Mouse (Mus musculus): ENCODE results near the gene Dpm2.

The Dpm2 gene

DNA sequence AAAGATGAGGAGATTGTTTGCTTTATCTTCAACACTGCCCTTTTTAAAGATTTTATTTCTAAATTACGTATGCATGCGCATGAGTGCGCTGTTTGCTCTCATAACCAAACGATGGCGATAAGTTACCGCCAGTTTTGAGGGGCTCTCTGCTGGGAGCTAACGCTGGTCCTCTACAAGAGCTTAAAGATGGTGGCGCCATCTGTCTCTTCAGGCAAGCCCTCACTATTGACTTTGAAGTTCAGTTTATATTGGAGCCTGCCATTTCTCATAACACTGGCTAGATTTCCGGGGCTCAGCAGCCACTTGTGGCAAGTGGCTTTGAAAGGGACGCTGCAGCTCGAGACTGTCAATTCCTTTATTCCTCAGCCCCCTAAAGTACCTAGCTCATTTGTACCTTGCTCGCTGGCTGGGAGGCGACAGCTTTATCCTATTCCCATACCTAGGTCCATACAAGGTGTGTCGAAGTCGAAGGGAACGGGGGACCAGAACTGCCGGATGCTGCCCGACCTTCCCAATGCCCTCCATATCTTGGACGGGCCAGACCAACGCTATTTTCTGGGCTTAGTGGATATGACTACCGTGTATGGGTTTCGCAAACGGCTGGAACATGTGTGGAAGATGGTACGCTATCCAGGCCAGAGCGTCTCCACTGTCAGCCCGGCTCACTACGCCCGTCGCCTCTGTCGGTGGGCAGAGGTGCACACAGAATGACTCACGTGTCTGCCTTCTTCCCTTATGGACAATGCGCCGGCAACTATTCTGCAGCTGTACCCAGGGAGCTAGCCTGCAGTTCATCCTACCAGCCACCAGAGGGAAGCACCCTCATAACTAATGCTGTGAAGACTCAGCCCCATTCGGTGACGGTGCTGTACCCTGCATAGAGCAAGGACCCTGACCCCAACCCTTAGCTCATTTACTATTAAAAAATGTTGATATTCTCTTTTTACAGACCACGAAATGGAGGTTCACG, 12.5 kb downstream of the Dpm2 start:
- no peak for DNase-seq (ENCODE audit: extremely low spot score, low read depth, low spot score)

DNA sequence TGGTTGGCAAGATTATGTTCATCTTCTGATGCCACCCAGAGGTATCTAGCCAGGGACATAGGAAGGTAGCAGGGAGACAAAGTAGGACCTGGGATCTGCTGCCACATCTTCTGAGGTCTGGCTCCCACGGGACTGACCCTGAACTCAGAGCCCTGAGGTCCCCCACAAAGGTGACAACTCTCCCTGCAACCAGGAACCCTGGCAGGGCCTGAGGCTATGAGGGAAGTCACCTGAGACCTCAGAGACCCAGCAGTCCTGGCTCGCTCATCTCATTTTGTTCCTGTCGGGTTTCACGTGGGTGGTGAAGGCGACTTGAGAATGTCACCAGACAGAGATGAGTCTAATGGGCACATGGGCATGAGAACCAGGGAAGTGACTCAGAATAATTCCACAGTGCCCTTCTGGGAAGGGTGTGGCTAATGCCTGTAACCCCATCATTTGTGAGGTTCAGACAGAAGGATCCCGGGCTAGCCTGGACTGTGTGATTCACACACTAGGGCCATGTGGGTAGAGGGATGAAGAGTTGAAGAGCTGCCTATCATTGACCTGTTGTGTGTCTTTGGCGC, 14.6 kb downstream of the Dpm2 start:
- DNase-seq (ENCODE audit: extremely low spot score, low read depth, low spot score): no peak

GRCm38 (mm10) chr2:32586871-32587351, 16.3 kb downstream of the Dpm2 start, which contains the start of gene St6galnac4:
TSS of gene St6galnac4 (plus strand) at chr2:32587095.
- no peak for DNase-seq (ENCODE audit: extremely low spot score, low read depth, low spot score)

DNA sequence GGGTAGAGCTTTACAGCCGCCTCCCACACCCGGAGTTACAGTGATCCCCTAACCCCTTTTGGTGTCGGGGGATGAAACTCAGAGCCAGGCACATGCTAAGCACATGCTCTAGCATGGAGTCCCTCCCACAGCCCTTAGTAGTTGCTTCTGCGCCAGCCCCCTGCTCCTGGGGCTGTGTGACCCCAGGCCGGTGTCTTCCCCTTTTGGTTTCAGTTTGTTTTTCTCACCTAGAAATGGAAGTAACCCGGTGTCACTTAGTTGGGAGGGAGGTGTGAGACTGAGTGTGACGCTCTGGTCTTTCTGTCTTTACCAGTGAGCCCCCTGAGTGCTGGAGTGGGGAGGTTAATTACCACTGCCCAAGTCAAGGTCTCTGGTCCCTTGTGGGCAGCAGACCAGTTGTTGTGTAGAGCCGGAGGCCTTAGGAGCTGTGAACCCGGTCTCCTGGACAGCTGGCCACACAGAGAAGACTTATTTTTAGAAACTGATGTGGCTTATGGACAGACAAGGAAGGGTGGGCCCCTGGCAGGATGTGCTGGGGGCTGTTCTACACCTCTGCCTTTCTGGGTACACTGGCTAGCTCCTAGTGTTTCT, 17.2 kb downstream of the Dpm2 start:
- no peak for DNase-seq (ENCODE audit: extremely low spot score, low read depth, low spot score)

DNA sequence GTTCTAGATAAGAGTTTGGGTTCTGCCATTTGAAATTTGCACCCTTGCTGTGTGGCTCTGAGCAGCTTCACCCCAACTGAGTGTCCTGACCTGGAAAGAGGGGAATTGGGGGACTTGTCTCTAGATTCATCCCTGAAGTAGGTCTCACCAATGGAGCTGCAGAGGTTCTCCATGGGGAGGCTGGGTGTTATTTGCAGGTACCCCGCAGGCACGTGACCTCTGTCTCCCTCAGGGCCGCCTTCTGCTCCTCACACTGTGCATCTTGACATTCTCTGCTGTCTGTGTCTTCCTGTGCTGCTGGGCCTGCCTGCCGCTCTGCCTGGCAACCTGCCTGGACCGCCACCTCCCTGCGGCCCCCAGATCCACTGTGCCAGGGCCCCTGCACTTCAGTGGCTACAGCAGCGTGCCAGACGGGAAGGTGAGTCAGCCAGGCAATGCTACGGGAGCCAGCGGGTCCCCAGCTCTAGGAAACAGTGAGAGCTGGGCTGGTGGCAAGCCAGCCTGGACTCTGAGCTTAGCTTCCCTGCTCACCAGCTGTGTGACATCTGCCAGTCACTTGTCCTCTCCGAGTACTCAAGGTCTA, 18.6 kb downstream of the Dpm2 start:
- DNase-seq (ENCODE audit: extremely low spot score, low read depth, low spot score): no peak

DNA sequence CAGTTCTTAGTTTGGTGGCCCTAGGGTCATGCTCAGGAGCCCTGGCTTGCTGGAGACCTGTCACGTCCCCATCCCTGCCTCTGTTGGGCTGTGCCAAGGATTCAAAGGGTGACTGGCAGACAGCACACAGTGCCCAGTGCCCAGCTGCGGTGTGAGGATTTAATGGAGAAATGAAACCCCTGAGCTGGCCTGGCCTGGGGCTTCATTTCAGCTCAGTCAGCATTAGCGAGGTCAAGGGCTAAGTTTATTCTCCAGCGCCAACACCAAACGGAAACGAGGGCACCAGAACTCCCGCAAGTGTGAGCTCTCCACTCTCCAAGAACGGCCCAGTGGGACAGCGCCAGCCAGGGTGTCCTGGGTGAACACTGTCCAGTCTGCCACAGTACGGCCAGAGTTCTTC, 19.6 kb downstream of the Dpm2 start:
- DNase-seq (ENCODE audit: extremely low spot score, low read depth, low spot score): no peak

- DNase-seq (ENCODE audit: extremely low spot score, low read depth, low spot score): no peak
Observed at GRCm38 (mm10) chr2:32591249-32591648, 20.6 kb downstream of the Dpm2 start.

DNA sequence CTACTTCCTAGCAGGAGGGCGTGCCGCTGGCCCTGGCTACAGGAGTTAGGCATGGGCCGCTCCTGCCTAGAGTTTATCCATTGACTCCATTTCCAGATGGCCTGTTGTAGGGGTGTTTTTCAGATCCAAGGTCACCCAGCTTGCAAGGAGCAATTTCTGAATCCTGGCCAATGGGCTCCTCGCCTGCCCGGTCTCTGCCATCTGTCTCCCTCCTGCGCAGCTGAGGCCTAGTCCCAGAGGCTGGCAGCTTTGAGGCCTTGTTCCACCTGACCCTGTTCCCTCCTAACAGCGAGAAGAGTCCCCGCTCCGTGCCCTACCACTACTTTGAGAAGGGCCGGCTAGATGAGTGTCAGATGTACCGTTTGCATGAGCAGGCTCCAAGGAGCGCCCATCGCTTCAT, 26.1 kb downstream of the Dpm2 start:
- DNase-seq (ENCODE audit: extremely low spot score, low read depth, low spot score): no peak

DNA sequence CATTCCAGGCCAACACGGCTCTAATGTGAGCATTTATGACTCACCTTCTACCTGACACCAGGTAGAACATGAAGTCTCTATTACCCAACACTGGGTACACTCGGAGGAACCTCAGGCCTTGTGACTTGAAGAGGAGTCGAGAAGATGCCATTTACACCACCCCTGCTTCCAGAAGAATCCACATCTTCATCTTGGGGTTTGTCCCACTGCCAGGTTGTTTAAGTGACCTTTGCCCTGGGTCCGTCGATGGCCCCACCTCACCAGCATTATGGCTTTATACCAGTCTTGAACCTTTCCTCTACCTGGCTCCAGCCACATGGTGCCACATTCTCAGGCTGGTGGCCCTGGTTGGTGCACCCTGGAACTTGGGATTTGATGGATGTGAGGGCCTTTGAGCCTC, 26.6 kb downstream of the Dpm2 start:
- no peak for DNase-seq (ENCODE audit: extremely low spot score, low read depth, low spot score)

DNA sequence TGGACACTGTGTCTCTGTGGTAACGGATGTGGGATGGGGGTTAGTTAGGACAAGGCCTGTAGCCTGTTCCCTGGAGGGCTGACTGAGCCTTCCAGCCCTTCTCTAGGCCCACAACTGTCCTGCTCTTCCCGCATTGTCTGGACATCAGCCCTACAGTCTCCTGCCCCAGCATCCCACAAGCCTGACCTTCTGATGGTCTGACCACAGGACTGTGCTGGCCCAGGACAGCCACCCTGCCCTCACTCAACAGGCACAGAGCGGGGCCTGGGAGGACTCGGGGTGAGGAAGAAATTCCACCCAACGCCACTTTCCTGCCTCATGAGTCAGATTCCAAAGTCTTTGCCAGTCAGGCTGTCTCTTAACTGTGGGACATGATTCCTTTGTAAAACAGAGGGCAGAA, 27.0 kb downstream of the Dpm2 start:
- no peak for DNase-seq (ENCODE audit: extremely low spot score, low read depth, low spot score)

- DNase-seq (ENCODE audit: extremely low spot score, low read depth, low spot score): no peak
Observed at GRCm38 (mm10) chr2:32598506-32598905, 27.8 kb downstream of the Dpm2 start.

DNA sequence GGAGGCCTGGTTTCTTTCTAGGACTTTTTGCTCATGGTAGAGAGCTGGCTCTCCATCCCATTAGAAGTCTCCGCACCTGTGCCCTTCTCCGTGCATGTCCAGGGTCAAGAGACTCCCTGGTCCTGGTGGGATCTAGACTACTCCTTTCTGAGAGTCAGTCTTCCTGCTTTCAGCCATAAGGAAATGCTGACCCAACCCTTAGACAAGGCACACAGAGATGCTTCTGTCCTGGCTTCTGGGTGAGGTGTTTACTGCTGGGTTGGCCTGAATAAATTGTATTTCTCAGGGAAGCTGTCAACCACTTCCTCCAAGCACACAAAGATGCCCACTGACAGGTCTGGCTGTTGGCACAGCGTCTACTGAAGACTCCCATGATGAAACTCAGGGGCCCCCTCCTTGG, 28.8 kb downstream of the Dpm2 start, which contains the start of gene St6galnac6:
Gene St6galnac6 (plus strand): TSS at position 301 of the 400 bp plus-strand sequence.
- no peak for DNase-seq (ENCODE audit: extremely low spot score, low read depth, low spot score)

DNA sequence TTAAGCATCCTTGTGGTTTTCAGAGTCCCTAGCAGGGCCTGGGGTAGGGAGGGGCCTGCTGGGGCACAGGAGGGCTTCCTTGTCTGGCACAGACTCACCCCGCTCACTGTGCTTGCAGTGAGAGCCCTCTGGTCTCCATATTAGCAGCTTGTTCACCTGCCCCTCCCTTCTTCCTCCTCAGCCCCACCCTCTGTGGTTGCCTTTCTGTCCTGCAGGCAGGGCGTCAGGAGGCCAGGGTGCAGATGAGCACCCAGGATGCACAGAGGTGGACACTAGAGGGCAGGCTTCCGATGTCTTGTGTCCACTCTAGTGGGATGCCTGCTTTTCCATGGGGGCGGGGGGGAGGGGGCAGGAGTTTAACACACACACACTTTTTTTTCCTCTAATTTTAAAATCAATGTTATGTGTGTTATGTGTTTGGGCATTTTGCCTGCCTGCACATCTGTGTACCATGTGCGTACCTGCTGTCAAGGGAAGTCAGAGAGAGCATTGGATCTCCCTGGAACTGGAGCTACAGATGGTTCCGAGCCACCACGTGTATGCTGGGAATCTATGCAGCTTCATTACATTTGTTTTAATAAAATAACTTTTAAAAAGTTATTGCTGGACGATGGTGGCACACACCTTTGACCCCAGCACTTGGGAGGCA, 30.9 kb downstream of the Dpm2 start:
- DNase-seq (ENCODE audit: extremely low spot score, low read depth, low spot score): no peak

- no peak for DNase-seq (ENCODE audit: extremely low spot score, low read depth, low spot score)
Observed at GRCm38 (mm10) chr2:32602600-32603054, 32.0 kb downstream of the Dpm2 start.

DNA sequence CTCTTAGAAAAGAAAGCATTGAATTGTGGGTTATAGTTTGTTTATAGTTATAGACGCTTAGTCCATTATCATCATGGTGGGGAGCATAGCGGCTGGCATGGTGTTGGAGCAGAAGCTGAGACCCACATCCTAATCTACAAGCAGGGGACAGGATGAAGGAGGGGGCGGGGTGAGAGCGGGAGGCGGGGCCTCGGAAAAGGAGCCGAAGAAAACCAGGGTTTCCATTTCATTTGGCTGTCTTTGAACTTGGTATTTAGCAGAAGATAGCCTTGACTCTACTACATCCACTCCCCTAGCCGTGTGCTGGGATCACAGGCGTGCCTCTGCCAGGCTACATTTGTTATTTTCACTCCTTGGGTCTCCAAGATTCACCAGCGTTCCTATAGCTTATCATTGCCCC, 34.0 kb downstream of the Dpm2 start:
- no peak for DNase-seq (ENCODE audit: extremely low spot score, low read depth, low spot score)

GRCm38 (mm10) chr2:32606161-32607142, 35.8 kb downstream of the Dpm2 start:
- DNase-seq (ENCODE audit: extremely low spot score, low read depth, low spot score): no peak

DNA sequence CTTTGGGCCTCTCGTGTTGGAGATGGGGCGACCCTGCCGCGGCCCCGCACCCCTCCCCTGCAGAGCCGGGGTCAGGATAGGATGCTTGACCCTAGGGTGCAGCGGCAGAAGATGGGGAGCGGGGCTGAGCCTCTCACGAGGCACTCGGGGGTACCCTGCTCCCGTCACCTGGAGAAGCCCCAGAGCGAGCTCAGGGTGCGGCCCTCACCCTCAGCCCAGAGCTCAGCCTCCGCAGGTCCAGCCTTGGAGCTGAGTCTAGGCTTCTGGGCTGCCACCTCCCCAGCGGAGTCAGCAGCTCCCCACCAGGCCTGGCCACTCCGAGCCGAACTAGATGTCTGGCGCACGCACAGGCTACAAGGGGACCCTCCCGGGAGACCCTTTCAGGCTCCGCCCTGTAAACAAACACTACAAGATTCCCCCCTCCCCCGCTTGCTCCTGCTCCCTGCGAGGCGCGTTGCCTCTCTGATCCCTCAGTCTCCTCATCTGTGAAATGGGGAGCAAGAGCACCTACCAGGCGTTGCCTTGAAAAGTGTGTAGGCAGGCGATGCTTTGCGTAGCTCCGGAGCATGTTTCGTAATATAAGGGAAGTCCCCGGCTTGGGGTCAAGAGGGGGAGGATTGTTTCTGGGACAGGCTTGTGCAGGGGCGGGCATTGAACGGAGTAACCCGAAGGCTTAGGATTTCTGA, 36.7 kb downstream of the Dpm2 start:
- no peak for DNase-seq (ENCODE audit: extremely low spot score, low read depth, low spot score)

- DNase-seq (ENCODE audit: extremely low spot score, low read depth, low spot score): no peak
Observed at GRCm38 (mm10) chr2:32608141-32608777, 37.6 kb downstream of the Dpm2 start.

Data from hindlimb bud, embryonic 11.5 days (tissue).